Mouse (Mus musculus) liver, embryonic 12.5 days (tissue): Measurements from ENCODE around the gene Ift74. TPM values are rescaled to one million over a fixed set of nuclear protein-coding genes. Genes with fewer than 3 reads are reported as not detected.

Experiments
- ATAC-seq: fragments of 200-750 bp; cut with Nextera tagmentation; 2 replicates; pipeline ENCODE4 v1.8.0; 2017; ENCODE audit warnings: moderate number of reproducible peaks, mild to moderate bottlenecking, moderate library complexity
- H3K27ac ChIP-seq: fragments of 300-500 bp; sonication (generic); 2 replicates; pipeline ENCODE4 v1.5.1; 2016; ENCODE audit warnings: mild to moderate bottlenecking
- H3K27me3 ChIP-seq: fragments of 300-500 bp; sonication (generic); replicated peaks from 2 replicates; pipeline ENCODE4 v1.6.1; 2016; ENCODE audit warnings: mild to moderate bottlenecking, moderate library complexity
- H3K36me3 ChIP-seq: fragments of 300-500 bp; sonication (generic); 2 replicates; pipeline ENCODE4 v1.6.1; 2016; ENCODE audit warnings: mild to moderate bottlenecking, moderate library complexity
- H3K4me1 ChIP-seq: fragments of 300-500 bp; sonication (generic); 2 replicates; pipeline ENCODE4 v1.6.1; 2016
- H3K4me2 ChIP-seq: fragments of 300-500 bp; sonication (generic); 2 replicates; pipeline ENCODE4 v1.6.1; 2016; ENCODE audit warnings: mild to moderate bottlenecking, moderate library complexity
- H3K4me3 ChIP-seq: fragments of 300-500 bp; sonication (generic); 2 replicates; pipeline ENCODE4 v1.5.1; 2016; ENCODE audit warnings: mild to moderate bottlenecking, moderate library complexity
- H3K9ac ChIP-seq: fragments of 300-500 bp; sonication (generic); 2 replicates; pipeline ENCODE4 v1.6.1; 2016; ENCODE audit warnings: mild to moderate bottlenecking, moderate library complexity
- H3K9me3 ChIP-seq: fragments of 300-500 bp; sonication (generic); replicated peaks from 2 replicates; pipeline ENCODE4 v1.6.1; 2016; ENCODE audit warnings: mild to moderate bottlenecking, moderate library complexity
- WGBS: fragments of 180-500 bp; shearing (Covaris S2); methylation state at CpG from one replicate; pipeline ENCODE4 v1.1.7; 2016; ENCODE audit not compliant: insufficient replicate concordance; 5-methylcytosine and 5-hydroxymethylcytosine counted together
- polyA plus RNA-seq: library from polyadenylated mRNA; unstranded; fragments of >200 nt; fragmentation: Nextera tagmentation; extraction: Ambion mirVana; gene quantifications from 2 replicates; pipeline ENCODE4 v1.2.1, GENCODE M21; 2016

The Ift74 gene
- 6.1 and 6.9 TPM in 2 replicates for polyA plus RNA-seq

- H3K9me3 ChIP-seq = no peaks in the 10 kb centered on the region
- peaks cover 12% of the 10 kb centered on the region for H3K4me1 ChIP-seq
- peak within 1 kb of the TSS; percentile 22; the same call in 1 of the 2 replicates for H3K27ac ChIP-seq
- WGBS = 4% methylated on average over 29 of the region's 29 CpGs
- peak within 1 kb of the TSS; percentile 71 for H3K4me3 ChIP-seq
- H3K4me2 ChIP-seq = peak within 1 kb of the TSS; percentile 93
- peak; percentile 98 for ATAC-seq
- no peaks in the 10 kb centered on the region for H3K36me3 ChIP-seq
- H3K27me3 ChIP-seq = no peaks in the 10 kb centered on the region
- peak within 1 kb of the TSS; percentile 71 for H3K9ac ChIP-seq
Observed at GRCm38 (mm10) chr4:94613972-94614626, at the start of gene Ift74. Gene Ift74 (plus strand): TSS chr4:94614491.

- Histone ChIP-seq H3K4me2 (no peak overlapping the region), H3K4me1 (no peaks in the 10 kb centered on the region), H3K9me3 (no peaks in the 10 kb centered on the region), H3K4me3 (no peak overlapping the region), H3K27ac (no peak overlapping the region), H3K9ac (no peak overlapping the region), H3K36me3 (peaks cover 65% of the 10 kb centered on the region), H3K27me3 (no peaks in the 10 kb centered on the region)
- no peak for ATAC-seq
- WGBS = 83% methylated on average over 4 of the region's 4 CpGs
Observed at GRCm38 (mm10) chr4:94572677-94573076, 41.6 kb upstream of the Ift74 start.

GRCm38 (mm10) chr4:94591765-94592381 lies 22.4 kb upstream of the Ift74 start:
- peaks cover 23% of the 10 kb centered on the region for H3K4me1 ChIP-seq
- no peak for ATAC-seq
- H3K27me3 ChIP-seq = no peaks in the 10 kb centered on the region
- no peak overlapping the region for H3K4me2 ChIP-seq
- WGBS = 43% methylated on average over 4 of the region's 4 CpGs
- H3K4me3 ChIP-seq = no peak overlapping the region
- no peak overlapping the region for H3K27ac ChIP-seq
- no peaks in the 10 kb centered on the region for H3K9me3 ChIP-seq
- 0 out of 2 replicates have a peak overlapping the region, but pooled peaks have one; percentile 8 for H3K9ac ChIP-seq
- H3K36me3 ChIP-seq = peaks cover 11% of the 10 kb centered on the region

- H3K9me3 ChIP-seq = no peaks in the 10 kb centered on the region
- H3K4me1 ChIP-seq = peaks cover 23% of the 10 kb centered on the region
- 0 out of 2 replicates have a peak overlapping the region, but pooled peaks have one; percentile 8 for H3K9ac ChIP-seq
- H3K27me3 ChIP-seq = no peaks in the 10 kb centered on the region
- H3K4me3 ChIP-seq = no peak overlapping the region
- no peak overlapping the region for H3K27ac ChIP-seq
- H3K36me3 ChIP-seq = peaks cover 5% of the 10 kb centered on the region
- H3K4me2 ChIP-seq = no peak overlapping the region
- no peak for ATAC-seq
Observed at GRCm38 (mm10) chr4:94592709-94593108, 21.6 kb upstream of the Ift74 start.

- H3K27me3 ChIP-seq = no peaks in the 10 kb centered on the region
- H3K27ac ChIP-seq = no peak overlapping the region
- 0 out of 2 replicates have a peak, but pooled peaks cover 2% of the 10 kb centered on the region for H3K36me3 ChIP-seq
- H3K9ac ChIP-seq = no peak overlapping the region
- no peaks in the 10 kb centered on the region for H3K9me3 ChIP-seq
- peaks cover 28% of the 10 kb centered on the region for H3K4me1 ChIP-seq
- 64% methylated on average over 4 of the region's 4 CpGs for WGBS
- H3K4me2 ChIP-seq = peak overlapping the region; percentile 82
- H3K4me3 ChIP-seq = peak overlapping the region; percentile 94
- no peak for ATAC-seq
Observed at GRCm38 (mm10) chr4:94601395-94601794, 12.9 kb upstream of the Ift74 start.

GRCm38 (mm10) chr4:94602496-94603030 lies 11.7 kb upstream of the Ift74 start:
- peak overlapping the region; percentile 83 for H3K27ac ChIP-seq
- peak overlapping the region; percentile 94 for H3K4me3 ChIP-seq
- ATAC-seq = peak; percentile 75
- H3K9ac ChIP-seq = peak overlapping the region; percentile 92
- no peaks in the 10 kb centered on the region for H3K27me3 ChIP-seq
- WGBS = 1% methylated on average over 33 of the region's 33 CpGs
- H3K9me3 ChIP-seq = no peaks in the 10 kb centered on the region
- H3K4me2 ChIP-seq = peak overlapping the region; percentile 82
- 0 out of 2 replicates have a peak, but pooled peaks cover 2% of the 10 kb centered on the region for H3K36me3 ChIP-seq
- H3K4me1 ChIP-seq = peaks cover 28% of the 10 kb centered on the region

- Histone ChIP-seq H3K9me3 (no peaks in the 10 kb centered on the region), H3K4me2 (peak within 1 kb of the TSS; percentile 82), H3K4me1 (peaks cover 28% of the 10 kb centered on the region), H3K4me3 (peak within 1 kb of the TSS; percentile 94), H3K36me3 (0 out of 2 replicates have a peak, but pooled peaks cover 2% of the 10 kb centered on the region), H3K9ac (peak within 1 kb of the TSS; percentile 92), H3K27ac (peak within 1 kb of the TSS; percentile 83), H3K27me3 (no peaks in the 10 kb centered on the region)
- under 1% methylated on average over 61 of the region's 61 CpGs for WGBS
- peak; percentile 99 for ATAC-seq
Observed at GRCm38 (mm10) chr4:94603031-94603629, 11.2 kb upstream of the Ift74 start, which contains the start of gene Plaa. Gene Plaa (minus strand): TSS chr4:94603244.

GRCm38 (mm10) chr4:94604452-94605019 lies 9.8 kb upstream of the Ift74 start:
- peak overlapping the region; percentile 82 for H3K4me2 ChIP-seq

GRCm38 (mm10) chr4:94605591-94605990 lies 8.7 kb upstream of the Ift74 start:
- no peak overlapping the region for H3K9ac ChIP-seq
- H3K4me1 ChIP-seq = peaks cover 28% of the 10 kb centered on the region
- H3K36me3 ChIP-seq = no peaks in the 10 kb centered on the region
- H3K4me3 ChIP-seq = no peak overlapping the region
- H3K9me3 ChIP-seq = no peaks in the 10 kb centered on the region
- no peak overlapping the region for H3K4me2 ChIP-seq
- no peak overlapping the region for H3K27ac ChIP-seq
- no peaks in the 10 kb centered on the region for H3K27me3 ChIP-seq
- ATAC-seq = no peak
- WGBS = 80% methylated on average over 2 of the region's 2 CpGs

More at GRCm38 (mm10) chr4:94604452-94605019, 9.8 kb upstream of the Ift74 start:
- WGBS = 59% methylated on average over 2 of the region's 2 CpGs
- no peak for ATAC-seq
- H3K27me3 ChIP-seq = no peaks in the 10 kb centered on the region
- H3K4me1 ChIP-seq = peaks cover 28% of the 10 kb centered on the region
- H3K9me3 ChIP-seq = no peaks in the 10 kb centered on the region
- H3K27ac ChIP-seq = no peak overlapping the region
- H3K36me3 ChIP-seq = no peaks in the 10 kb centered on the region
- no peak overlapping the region for H3K9ac ChIP-seq
- peak overlapping the region; percentile 94; the same call in 1 of the 2 replicates for H3K4me3 ChIP-seq

- Histone ChIP-seq H3K4me2 (no peak overlapping the region), H3K36me3 (no peaks in the 10 kb centered on the region), H3K4me3 (no peak overlapping the region), H3K9me3 (no peaks in the 10 kb centered on the region), H3K9ac (no peak overlapping the region), H3K27ac (no peak overlapping the region), H3K4me1 (peaks cover 12% of the 10 kb centered on the region), H3K27me3 (no peaks in the 10 kb centered on the region)
- no peak for ATAC-seq
- 20% methylated on average over 3 of the region's 3 CpGs for WGBS
Observed at GRCm38 (mm10) chr4:94610339-94610738, 4.0 kb upstream of the Ift74 start.

GRCm38 (mm10) chr4:94614627-94615006 lies 326 bp downstream of the Ift74 start:
- peak overlapping the region; percentile 71 for H3K4me3 ChIP-seq
- H3K27me3 ChIP-seq = no peaks in the 10 kb centered on the region
- 2% methylated on average over 18 of the region's 18 CpGs for WGBS
- H3K9me3 ChIP-seq = no peaks in the 10 kb centered on the region
- H3K4me1 ChIP-seq = peaks cover 12% of the 10 kb centered on the region
- H3K9ac ChIP-seq = peak overlapping the region; percentile 71
- ATAC-seq = peak; percentile 58
- H3K4me2 ChIP-seq = peak overlapping the region; percentile 93
- H3K36me3 ChIP-seq = no peaks in the 10 kb centered on the region
- H3K27ac ChIP-seq = peak overlapping the region; percentile 5; the same call in 1 of the 2 replicates
